Mouse (Mus musculus) G1E (cell line): ENCODE measurements around the gene Asf1b.

Experiments
- CTCF ChIP-seq: IDR thresholded peaks from 2 replicates; pipeline ENCODE4 v1.5.1; 2012; ENCODE audit warnings: low read depth, low read length, inconsistent platforms, mixed read lengths
- GATA1 ChIP-seq: IDR thresholded peaks from 2 replicates; pipeline ENCODE4 v1.6.1; 2012; ENCODE audit warnings: borderline replicate concordance, low read length, inconsistent platforms, mixed read lengths
- GATA2 ChIP-seq: IDR thresholded peaks from 2 replicates; pipeline ENCODE4 v1.6.1; 2012; ENCODE audit warnings: low read depth, low read length, inconsistent platforms, borderline replicate concordance
- POLR2AphosphoS5 ChIP-seq: IDR thresholded peaks from 2 replicates; pipeline ENCODE4 v1.6.1; 2012; ENCODE audit warnings: low read depth, low read length, inconsistent platforms; ENCODE audit not compliant: insufficient replicate concordance

- no peak for TF ChIP-seq CTCF
- TF ChIP-seq GATA2: no peak
- no peak for TF ChIP-seq POLR2AphosphoS5
- TF ChIP-seq GATA1: no peak
Measured at GRCm38 (mm10) chr8:83924585-83924984, 30.7 kb upstream of the Asf1b start.
